Mouse (Mus musculus) hindbrain, embryonic 11.5 days (tissue): ENCODE measurements around the gene Rplp1. TPM values are rescaled to one million over a fixed set of nuclear protein-coding genes. Genes with fewer than 3 reads are reported as not detected.

Source experiments
- ATAC-seq: fragments of 200-750 bp; cut with Nextera tagmentation; 2 replicates; pipeline ENCODE4 v1.8.0; 2017; ENCODE audit warnings: mild to moderate bottlenecking, moderate TSS enrichment, moderate library complexity; ENCODE audit not compliant: low FRiP score
- DNase-seq: peaks from one replicate; pipeline ENCODE4 v3.0.0-alpha.2; 2015; ENCODE audit warnings: low spot score
- H3K27ac ChIP-seq: fragments of 300-500 bp; sonication (generic); 2 replicates; pipeline ENCODE4 v1.5.1; 2014; ENCODE audit warnings: mild to moderate bottlenecking, low read depth, low read length
- H3K27me3 ChIP-seq: fragments of 300-500 bp; sonication (generic); 2 replicates; pipeline ENCODE4 v1.6.1; 2014; ENCODE audit warnings: mild to moderate bottlenecking, low read length, moderate library complexity, mixed read lengths; ENCODE audit not compliant: control insufficient read depth, insufficient read depth
- H3K36me3 ChIP-seq: fragments of 300-500 bp; sonication (generic); 2 replicates; pipeline ENCODE4 v1.6.1; 2014; ENCODE audit warnings: mild to moderate bottlenecking, low read length, moderate library complexity, mixed read lengths; ENCODE audit not compliant: control insufficient read depth, insufficient read depth
- H3K4me1 ChIP-seq: fragments of 300-500 bp; sonication (generic); replicated peaks from 2 replicates; pipeline ENCODE4 v1.6.1; 2014; ENCODE audit warnings: low read length, mixed read lengths; ENCODE audit not compliant: control insufficient read depth, insufficient read depth
- H3K4me2 ChIP-seq: fragments of 300-500 bp; sonication (generic); replicated peaks from 2 replicates; pipeline ENCODE4 v1.6.1; 2014; ENCODE audit warnings: mild to moderate bottlenecking, low read depth, low read length
- H3K4me3 ChIP-seq: fragments of 300-500 bp; sonication (generic); 2 replicates; pipeline ENCODE4 v1.5.1; 2014; ENCODE audit warnings: low read depth, low read length
- H3K9ac ChIP-seq: fragments of 300-500 bp; sonication (generic); 2 replicates; pipeline ENCODE4 v1.6.1; 2014; ENCODE audit warnings: low read depth, low read length
- H3K9me3 ChIP-seq: fragments of 300-500 bp; sonication (generic); 2 replicates; pipeline ENCODE4 v1.6.1; 2016; ENCODE audit warnings: low read length; ENCODE audit not compliant: control insufficient read depth
- WGBS: fragments of 180-500 bp; shearing (Covaris S2); extraction: QIAGEN DNeasy Blood & Tissue Kit; methylation state at CpG from one replicate; pipeline ENCODE4 v1.1.7; 2014; 5-methylcytosine and 5-hydroxymethylcytosine counted together
- polyA plus RNA-seq: library from polyadenylated mRNA; unstranded; fragments of >200 nt; fragmentation: Nextera tagmentation; extraction: Ambion mirVana; gene quantifications from 2 replicates; pipeline ENCODE4 v1.2.1, GENCODE M21; 2014

Gene Rplp1
- polyA plus RNA-seq, 1 experiment from 2014 or later = 1,073 TPM

DNA sequence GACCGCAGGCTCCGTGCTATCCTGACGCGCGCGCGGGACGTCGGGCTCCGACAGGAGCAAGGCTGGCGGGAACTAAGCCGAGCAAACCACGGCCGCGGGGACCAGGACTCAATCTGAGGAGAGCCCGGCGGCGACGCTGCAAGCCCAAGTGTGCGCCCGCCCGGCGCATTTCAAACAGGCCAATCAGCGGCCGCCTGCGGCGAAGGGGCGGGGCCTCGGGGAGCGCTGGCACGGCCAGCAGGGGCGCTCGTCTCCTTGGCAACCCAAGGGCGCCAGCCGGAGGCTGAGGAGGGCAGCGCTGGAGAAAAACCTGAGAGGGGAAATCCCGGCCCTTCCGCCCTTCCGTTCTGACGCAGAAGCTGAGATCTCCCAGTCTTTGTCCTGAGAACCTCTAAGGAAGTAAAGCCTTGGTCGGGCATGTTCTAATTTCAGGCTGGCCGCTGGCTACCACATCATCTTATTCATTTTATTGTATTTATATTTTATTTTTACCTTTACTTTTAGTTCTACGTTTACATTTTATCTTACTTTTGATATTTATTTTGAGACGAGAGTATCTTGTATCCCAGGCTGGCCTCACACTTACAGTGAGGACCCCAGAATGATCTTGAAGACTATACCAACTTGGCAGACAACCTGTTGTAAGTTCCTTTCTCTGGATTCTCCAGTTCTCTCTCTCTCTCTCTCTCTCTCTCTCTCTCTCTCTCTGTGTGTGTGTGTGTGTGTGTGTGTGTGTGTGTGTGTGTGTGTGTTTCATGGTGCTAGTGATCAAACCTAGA is 32.5 kb upstream of the Rplp1 start, which contains the start of gene Kif23:
TSS of gene Kif23 (minus strand) at position 152 of the 779 bp plus-strand sequence.
- Histone ChIP-seq H3K9me3 (no peaks in the 10 kb centered on the region), H3K4me2 (peak within 1 kb of the TSS; percentile 95), H3K27ac (peak within 1 kb of the TSS; percentile 72), H3K36me3 (no peaks in the 10 kb centered on the region), H3K9ac (peak within 1 kb of the TSS; percentile 80), H3K4me3 (peak within 1 kb of the TSS; percentile 85), H3K4me1 (0 out of 2 replicates have a peak, but pooled peaks cover 3% of the 10 kb centered on the region), H3K27me3 (no peaks in the 10 kb centered on the region)
- ATAC-seq (peak; percentile 93), DNase-seq (peak; percentile 99)
- WGBS = under 1% methylated on average over 38 of the region's 44 CpGs

DNA sequence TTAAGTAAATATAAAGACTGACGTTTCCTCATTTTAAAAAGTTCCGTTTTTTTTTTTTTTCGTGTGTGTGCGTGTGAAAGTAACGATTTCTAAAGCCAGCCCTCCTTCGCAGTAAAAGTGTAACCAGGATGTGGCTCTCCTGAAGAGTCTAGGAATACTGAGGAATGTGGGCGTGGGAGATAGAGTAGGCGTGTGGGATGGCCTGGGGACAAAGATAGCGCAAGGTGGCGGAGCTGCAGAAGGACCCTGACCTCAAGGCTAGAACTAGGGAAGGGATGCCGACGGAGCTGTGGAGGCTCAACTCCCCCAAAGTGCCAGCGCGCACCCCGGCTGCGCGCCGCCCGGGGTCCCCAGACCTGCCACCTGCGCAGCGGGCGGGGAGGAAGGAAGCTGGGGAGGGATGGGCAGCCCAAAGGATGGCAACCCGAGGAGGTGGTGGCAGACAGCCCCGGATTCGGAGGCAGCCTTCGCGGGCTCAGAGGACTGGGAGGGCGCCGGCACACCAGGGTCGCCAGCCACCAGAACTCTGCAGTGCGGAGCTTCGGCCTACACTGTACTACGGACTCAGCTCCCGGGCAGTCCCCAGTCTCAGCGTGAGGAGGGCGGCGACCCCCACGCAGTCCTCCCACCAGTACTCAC is 31.8 kb upstream of the Rplp1 start:
- under 1% methylated on average over 36 of the region's 38 CpGs for WGBS
- 0 out of 2 replicates have a peak, but pooled peaks cover 3% of the 10 kb centered on the region for H3K4me1 ChIP-seq
- peak overlapping the region; percentile 80 for H3K9ac ChIP-seq
- H3K9me3 ChIP-seq = no peaks in the 10 kb centered on the region
- DNase-seq = peak; percentile 61
- peak overlapping the region; percentile 95 for H3K4me2 ChIP-seq
- peak; percentile 89 for ATAC-seq
- no peaks in the 10 kb centered on the region for H3K36me3 ChIP-seq
- H3K27me3 ChIP-seq = no peaks in the 10 kb centered on the region
- H3K27ac ChIP-seq = peak overlapping the region; percentile 72
- H3K4me3 ChIP-seq = peak overlapping the region; percentile 85

GRCm38 (mm10) chr9:61941054-61941453 is 26.7 kb upstream of the Rplp1 start:
- ATAC-seq (no peak), DNase-seq (no peak)
- Histone ChIP-seq H3K9ac (no peak overlapping the region), H3K9me3 (no peaks in the 10 kb centered on the region), H3K36me3 (0 out of 2 replicates have a peak, but pooled peaks cover 2% of the 10 kb centered on the region), H3K4me3 (no peak overlapping the region), H3K27ac (no peak overlapping the region), H3K4me2 (no peak overlapping the region), H3K27me3 (no peaks in the 10 kb centered on the region), H3K4me1 (0 out of 2 replicates have a peak, but pooled peaks cover 3% of the 10 kb centered on the region)
- 92% methylated on average over 3 of the region's 3 CpGs for WGBS

- H3K27me3 ChIP-seq = no peaks in the 10 kb centered on the region
- H3K36me3 ChIP-seq = 0 out of 2 replicates have a peak, but pooled peaks cover 5% of the 10 kb centered on the region
- H3K4me2 ChIP-seq = no peak overlapping the region
- H3K4me1 ChIP-seq = no peaks in the 10 kb centered on the region
- no peak for DNase-seq
- no peak overlapping the region for H3K27ac ChIP-seq
- no peak overlapping the region for H3K4me3 ChIP-seq
- ATAC-seq = no peak
- WGBS = 77% methylated on average over 2 of the region's 2 CpGs
- no peaks in the 10 kb centered on the region for H3K9me3 ChIP-seq
- no peak overlapping the region for H3K9ac ChIP-seq
These were observed 19.0 kb upstream of the Rplp1 start for GRCm38 (mm10) chr9:61933333-61933732.

GRCm38 (mm10) chr9:61932009-61932408 is 17.7 kb upstream of the Rplp1 start:
- H3K36me3 ChIP-seq = 0 out of 2 replicates have a peak, but pooled peaks cover 6% of the 10 kb centered on the region
- H3K27me3 ChIP-seq = no peaks in the 10 kb centered on the region
- no peak overlapping the region for H3K4me3 ChIP-seq
- WGBS = 96% methylated on average over 3 of the region's 3 CpGs
- ATAC-seq (no peak), DNase-seq (no peak)
- no peak overlapping the region for H3K27ac ChIP-seq
- no peak overlapping the region for H3K4me2 ChIP-seq
- H3K9ac ChIP-seq = no peak overlapping the region
- no peaks in the 10 kb centered on the region for H3K9me3 ChIP-seq
- no peaks in the 10 kb centered on the region for H3K4me1 ChIP-seq

- no peaks in the 10 kb centered on the region for H3K4me1 ChIP-seq
- DNase-seq (no peak), ATAC-seq (no peak)
- 96% methylated on average over 10 of the region's 10 CpGs for WGBS
- H3K36me3 ChIP-seq = peaks cover 9% of the 10 kb centered on the region; the same call in 1 of the 2 replicates
- H3K9me3 ChIP-seq = no peaks in the 10 kb centered on the region
- no peak overlapping the region for H3K27ac ChIP-seq
- H3K9ac ChIP-seq = no peak overlapping the region
- H3K27me3 ChIP-seq = no peaks in the 10 kb centered on the region
- no peak overlapping the region for H3K4me2 ChIP-seq
- no peak overlapping the region for H3K4me3 ChIP-seq
These were observed 10.8 kb upstream of the Rplp1 start for GRCm38 (mm10) chr9:61925086-61925660.

DNA sequence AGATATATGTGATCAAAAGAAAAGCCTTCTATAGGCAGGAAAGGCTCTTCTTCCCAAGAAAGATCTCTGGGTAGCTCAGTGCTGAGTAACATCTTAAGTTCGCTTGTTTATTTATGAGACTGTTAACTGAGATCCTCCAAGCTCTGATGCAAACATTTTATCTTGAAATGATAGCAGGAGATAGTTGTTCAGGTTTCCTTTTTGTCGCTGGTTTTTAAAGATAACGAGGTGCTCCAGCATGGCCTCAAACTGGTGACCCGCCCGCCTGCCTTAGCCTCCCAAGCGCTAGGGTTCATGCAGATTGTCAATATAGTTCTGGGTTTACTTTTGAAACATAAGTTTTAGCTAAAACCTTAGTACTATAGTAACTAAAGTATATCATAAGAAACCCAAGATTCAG is 6.0 kb upstream of the Rplp1 start:
- DNase-seq (no peak), ATAC-seq (no peak)
- H3K36me3 ChIP-seq = peaks cover 2% of the 10 kb centered on the region; the same call in 1 of the 2 replicates
- H3K4me2 ChIP-seq = no peak overlapping the region
- H3K27me3 ChIP-seq = no peaks in the 10 kb centered on the region
- H3K4me1 ChIP-seq = no peaks in the 10 kb centered on the region
- WGBS = 88% methylated on average over 6 of the region's 6 CpGs
- no peak overlapping the region for H3K9ac ChIP-seq
- no peak overlapping the region for H3K4me3 ChIP-seq
- H3K9me3 ChIP-seq = no peaks in the 10 kb centered on the region
- H3K27ac ChIP-seq = no peak overlapping the region

DNA sequence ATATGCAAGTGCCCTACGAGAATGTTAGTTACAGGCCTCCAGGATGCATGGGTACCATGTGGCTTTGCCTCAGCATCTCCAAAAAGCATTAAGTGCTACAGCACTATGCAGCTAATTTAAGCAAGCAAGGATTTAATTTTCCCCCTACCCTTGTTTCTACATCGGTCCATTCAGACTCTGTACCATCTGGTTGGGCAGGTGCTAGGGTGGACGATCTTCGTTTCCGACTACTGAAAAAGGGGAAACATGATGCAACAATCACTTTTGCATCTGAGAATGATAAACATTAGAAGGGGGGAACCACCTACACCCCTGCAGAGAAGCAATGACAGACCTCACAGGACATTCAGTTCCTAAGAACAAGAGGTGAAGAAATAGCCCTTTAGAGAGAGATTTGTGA is 5.1 kb upstream of the Rplp1 start:
- no peak overlapping the region for H3K9ac ChIP-seq
- H3K27ac ChIP-seq = no peak overlapping the region
- no peaks in the 10 kb centered on the region for H3K27me3 ChIP-seq
- H3K9me3 ChIP-seq = no peaks in the 10 kb centered on the region
- H3K4me3 ChIP-seq = no peak overlapping the region
- DNase-seq (no peak), ATAC-seq (no peak)
- WGBS = 94% methylated on average over 5 of the region's 5 CpGs
- no peaks in the 10 kb centered on the region for H3K4me1 ChIP-seq
- H3K4me2 ChIP-seq = no peak overlapping the region
- peaks cover 2% of the 10 kb centered on the region; the same call in 1 of the 2 replicates for H3K36me3 ChIP-seq
